Mouse (Mus musculus): ENCODE data around the gene Sertad1. TPM values are rescaled to one million over a fixed set of nuclear protein-coding genes. Genes with fewer than 3 reads are reported as not detected.

The Sertad1 gene
- polyA plus RNA-seq, 1 experiment from 2014 or later, result 55.6 TPM

GRCm38 (mm10) chr7:27471390-27472120, 15.2 kb upstream of the Sertad1 start:
- no peak overlapping the region for H3K4me2 ChIP-seq (ENCODE audit: low read depth, low read length)
- H3K36me3 ChIP-seq (ENCODE audit: control insufficient read depth, insufficient read depth, low read length), result peaks cover 4% of the 10 kb centered on the region; the same call in 1 of the 2 replicates
- no peak for ATAC-seq (ENCODE audit: low read depth)
- no peak overlapping the region for H3K27ac ChIP-seq (ENCODE audit: low read length)
- no peak overlapping the region for H3K4me3 ChIP-seq (ENCODE audit: low read length)
- H3K9ac ChIP-seq (ENCODE audit: low read length), result no peak overlapping the region
- no peaks in the 10 kb centered on the region for H3K9me3 ChIP-seq (ENCODE audit: control insufficient read depth, low read length)
- WGBS, result 89% methylated on average over 11 of the region's 11 CpGs
- no peaks in the 10 kb centered on the region for H3K27me3 ChIP-seq (ENCODE audit: control insufficient read depth, insufficient read depth, low read depth, low read length)
- peaks cover 14% of the 10 kb centered on the region for H3K4me1 ChIP-seq (replicated peaks; ENCODE audit: control insufficient read depth, insufficient read depth, low read length)

GRCm38 (mm10) chr7:27472596-27472995, 14.1 kb upstream of the Sertad1 start:
- H3K27me3 ChIP-seq (ENCODE audit: control insufficient read depth, insufficient read depth, low read depth, low read length), result no peaks in the 10 kb centered on the region
- peak overlapping the region; percentile 57 for H3K4me2 ChIP-seq (ENCODE audit: low read depth, low read length)
- peak overlapping the region; percentile 62 for H3K4me3 ChIP-seq (ENCODE audit: low read length)
- 10% methylated on average over 7 of the region's 7 CpGs for WGBS
- peak overlapping the region; percentile 92 for H3K27ac ChIP-seq (ENCODE audit: low read length)
- H3K9me3 ChIP-seq (ENCODE audit: control insufficient read depth, low read length), result no peaks in the 10 kb centered on the region
- no peak for ATAC-seq (ENCODE audit: low read depth)
- H3K9ac ChIP-seq (ENCODE audit: low read length), result peak overlapping the region; percentile 51
- peaks cover 12% of the 10 kb centered on the region for H3K4me1 ChIP-seq (replicated peaks; ENCODE audit: control insufficient read depth, insufficient read depth, low read length)
- peaks cover 8% of the 10 kb centered on the region; the same call in 1 of the 2 replicates for H3K36me3 ChIP-seq (ENCODE audit: control insufficient read depth, insufficient read depth, low read length)

- 0% methylated on average over 36 of the region's 36 CpGs for WGBS
- no peaks in the 10 kb centered on the region for H3K9me3 ChIP-seq (ENCODE audit: control insufficient read depth, low read length)
- peaks cover 8% of the 10 kb centered on the region; the same call in 1 of the 2 replicates for H3K36me3 ChIP-seq (ENCODE audit: control insufficient read depth, insufficient read depth, low read length)
- H3K27me3 ChIP-seq (ENCODE audit: control insufficient read depth, insufficient read depth, low read depth, low read length), result no peaks in the 10 kb centered on the region
- peak; percentile 93 for ATAC-seq (ENCODE audit: low read depth)
- peak within 1 kb of the TSS; percentile 65 for H3K9ac ChIP-seq (ENCODE audit: low read length)
- H3K27ac ChIP-seq (ENCODE audit: low read length), result peak within 1 kb of the TSS; percentile 92
- H3K4me3 ChIP-seq (ENCODE audit: low read length), result peak within 1 kb of the TSS; percentile 62
- H3K4me2 ChIP-seq (ENCODE audit: low read depth, low read length), result peak within 1 kb of the TSS; percentile 57
- H3K4me1 ChIP-seq (replicated peaks; ENCODE audit: control insufficient read depth, insufficient read depth, low read length), result peaks cover 14% of the 10 kb centered on the region
Observed at GRCm38 (mm10) chr7:27473156-27473834, 13.4 kb upstream of the Sertad1 start, which contains the start of gene Sertad3. Gene Sertad3, plus strand, starts transcription at chr7:27473768.

DNA sequence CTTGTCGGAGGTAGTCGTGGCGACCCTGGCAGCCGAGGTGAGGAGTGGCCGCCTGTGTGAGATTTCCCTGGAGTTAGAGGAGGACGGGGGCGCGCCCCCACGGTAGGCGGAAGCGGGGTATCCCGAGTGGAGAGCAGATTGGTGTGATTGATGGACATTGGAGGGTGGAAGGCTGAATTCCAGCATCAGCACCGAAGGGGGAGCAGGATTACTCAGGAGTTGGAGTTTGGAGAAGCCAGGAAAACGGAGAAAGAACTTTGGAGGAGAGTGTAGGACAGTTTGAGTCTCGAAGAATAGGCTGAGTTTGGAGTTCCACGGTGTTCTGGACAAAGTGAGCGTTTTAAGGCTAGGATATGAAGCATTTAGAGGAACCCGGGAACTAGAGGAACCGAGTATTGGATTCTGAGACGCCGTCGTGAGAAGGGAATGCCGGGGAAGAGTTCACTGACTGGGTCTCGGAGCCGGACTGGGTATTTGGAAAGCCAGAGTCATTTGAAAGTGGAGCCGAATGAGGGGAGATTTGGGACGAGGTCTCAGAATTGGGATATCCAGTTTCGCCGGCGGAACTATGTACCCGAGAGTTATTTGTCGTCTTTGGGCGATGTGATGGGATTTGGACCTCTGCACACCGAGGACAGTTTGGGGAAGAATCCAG, 12.7 kb upstream of the Sertad1 start:
- Histone ChIP-seq H3K4me1 (replicated peaks; ENCODE audit: control insufficient read depth, insufficient read depth, low read length) (peaks cover 15% of the 10 kb centered on the region), H3K36me3 (ENCODE audit: control insufficient read depth, insufficient read depth, low read length) (peaks cover 8% of the 10 kb centered on the region; the same call in 1 of the 2 replicates), H3K9ac (ENCODE audit: low read length) (peak overlapping the region; percentile 65), H3K4me3 (ENCODE audit: low read length) (peak overlapping the region; percentile 62), H3K27ac (ENCODE audit: low read length) (peak overlapping the region; percentile 92), H3K4me2 (ENCODE audit: low read depth, low read length) (peak overlapping the region; percentile 57), H3K27me3 (ENCODE audit: control insufficient read depth, insufficient read depth, low read depth, low read length) (no peaks in the 10 kb centered on the region), H3K9me3 (ENCODE audit: control insufficient read depth, low read length) (no peaks in the 10 kb centered on the region)
- 0% methylated on average over 34 of the region's 34 CpGs for WGBS
- ATAC-seq (ENCODE audit: low read depth), result no peak

DNA sequence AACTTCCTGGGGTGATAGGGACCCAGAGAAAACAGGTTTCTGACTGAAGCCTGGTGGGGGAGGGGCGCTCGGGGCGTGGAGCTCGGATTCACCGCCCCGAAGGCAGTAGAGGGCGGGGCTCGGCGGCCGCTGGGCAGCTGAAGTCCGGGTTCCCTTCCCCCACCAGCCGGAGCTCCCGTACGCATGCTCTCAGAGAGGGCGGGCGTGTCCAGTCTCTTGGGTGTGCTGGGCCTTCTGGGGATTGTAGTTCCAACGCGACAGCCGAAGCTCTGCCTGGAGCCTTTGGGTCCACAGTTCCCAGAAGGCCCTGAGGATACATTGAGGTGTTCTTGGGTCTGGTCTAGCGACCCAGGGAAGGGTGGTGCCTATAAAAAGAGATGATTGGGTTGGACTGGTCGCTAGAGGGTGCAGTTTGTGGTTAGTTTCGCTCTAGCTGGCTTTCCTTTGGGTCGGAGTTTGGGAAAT, 12.2 kb upstream of the Sertad1 start:
- Histone ChIP-seq H3K27ac (ENCODE audit: low read length) (peak overlapping the region; percentile 92), H3K36me3 (ENCODE audit: control insufficient read depth, insufficient read depth, low read length) (peaks cover 8% of the 10 kb centered on the region; the same call in 1 of the 2 replicates), H3K4me3 (ENCODE audit: low read length) (peak overlapping the region; percentile 62), H3K9me3 (ENCODE audit: control insufficient read depth, low read length) (no peaks in the 10 kb centered on the region), H3K27me3 (ENCODE audit: control insufficient read depth, insufficient read depth, low read depth, low read length) (no peaks in the 10 kb centered on the region), H3K9ac (ENCODE audit: low read length) (peak overlapping the region; percentile 65), H3K4me1 (replicated peaks; ENCODE audit: control insufficient read depth, insufficient read depth, low read length) (peaks cover 15% of the 10 kb centered on the region), H3K4me2 (ENCODE audit: low read depth, low read length) (peak overlapping the region; percentile 57)
- WGBS, result 0% methylated on average over 21 of the region's 23 CpGs
- ATAC-seq (ENCODE audit: low read depth), result peak; percentile 91

DNA sequence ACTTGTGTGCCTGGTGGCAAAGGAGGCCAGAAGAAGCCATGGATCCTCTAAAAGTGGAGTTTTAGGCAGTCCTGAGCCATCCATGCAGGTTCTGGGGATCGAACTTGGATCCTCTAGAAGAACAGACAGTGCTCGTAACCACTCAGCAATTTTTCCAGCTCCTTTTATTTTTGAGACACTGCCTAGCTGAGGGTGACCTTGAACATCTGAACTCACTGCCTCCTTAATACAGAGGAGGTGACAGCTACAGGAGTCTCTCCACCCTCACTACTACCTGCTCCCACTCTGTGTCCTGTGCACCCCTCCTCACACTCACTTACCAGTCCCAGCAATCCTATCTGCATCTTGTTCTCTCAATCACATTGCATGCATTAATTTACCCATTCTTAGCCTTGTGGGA, 11.1 kb upstream of the Sertad1 start:
- Histone ChIP-seq H3K9ac (ENCODE audit: low read length) (peak overlapping the region; percentile 56), H3K27ac (ENCODE audit: low read length) (no peak overlapping the region), H3K4me3 (ENCODE audit: low read length) (no peak overlapping the region), H3K4me2 (ENCODE audit: low read depth, low read length) (no peak overlapping the region), H3K9me3 (ENCODE audit: control insufficient read depth, low read length) (no peaks in the 10 kb centered on the region), H3K27me3 (ENCODE audit: control insufficient read depth, insufficient read depth, low read depth, low read length) (no peaks in the 10 kb centered on the region), H3K36me3 (ENCODE audit: control insufficient read depth, insufficient read depth, low read length) (peaks cover 8% of the 10 kb centered on the region; the same call in 1 of the 2 replicates), H3K4me1 (replicated peaks; ENCODE audit: control insufficient read depth, insufficient read depth, low read length) (peaks cover 15% of the 10 kb centered on the region)
- ATAC-seq (ENCODE audit: low read depth), result no peak
- WGBS, result 88% methylated on average over 2 of the region's 2 CpGs

DNA sequence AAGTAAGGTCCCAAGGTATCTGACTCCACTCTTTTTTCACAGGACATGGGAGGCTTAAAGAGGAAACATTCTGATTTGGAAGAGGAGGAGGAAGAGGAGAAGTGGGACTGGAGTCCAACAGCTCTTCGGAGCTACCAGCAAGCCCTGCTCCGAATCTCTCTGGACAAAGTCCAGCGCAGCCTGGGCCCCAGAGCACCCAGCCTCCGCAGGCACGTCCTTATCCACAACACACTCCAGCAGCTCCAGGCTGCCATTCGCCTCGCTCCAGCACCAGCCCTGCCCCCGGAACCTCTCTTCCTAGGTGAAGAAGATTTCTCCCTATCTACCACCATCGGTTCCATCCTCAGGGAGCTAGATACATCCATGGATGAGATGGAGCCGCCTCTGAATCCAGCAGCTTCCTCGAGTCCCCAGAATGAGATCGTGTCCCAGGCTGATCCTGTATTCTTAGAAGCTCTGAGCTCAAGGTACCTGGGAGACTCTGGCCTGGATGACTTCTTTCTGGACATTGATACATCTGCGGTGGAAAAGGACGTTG, 10.5 kb upstream of the Sertad1 start:
- Histone ChIP-seq H3K9me3 (ENCODE audit: control insufficient read depth, low read length) (no peaks in the 10 kb centered on the region), H3K4me1 (replicated peaks; ENCODE audit: control insufficient read depth, insufficient read depth, low read length) (peaks cover 18% of the 10 kb centered on the region), H3K27me3 (ENCODE audit: control insufficient read depth, insufficient read depth, low read depth, low read length) (no peaks in the 10 kb centered on the region), H3K9ac (ENCODE audit: low read length) (no peak overlapping the region), H3K4me2 (ENCODE audit: low read depth, low read length) (no peak overlapping the region), H3K36me3 (ENCODE audit: control insufficient read depth, insufficient read depth, low read length) (peaks cover 8% of the 10 kb centered on the region; the same call in 1 of the 2 replicates), H3K4me3 (ENCODE audit: low read length) (no peak overlapping the region), H3K27ac (ENCODE audit: low read length) (no peak overlapping the region)
- ATAC-seq (ENCODE audit: low read depth), result no peak
- 92% methylated on average over 14 of the region's 14 CpGs for WGBS

- H3K4me2 ChIP-seq (ENCODE audit: low read depth, low read length), result no peak overlapping the region
- no peak overlapping the region for H3K4me3 ChIP-seq (ENCODE audit: low read length)
- 66% methylated on average over 7 of the region's 7 CpGs for whole genome bisulfite sequencing
- peaks cover 8% of the 10 kb centered on the region; the same call in 1 of the 2 replicates for H3K36me3 ChIP-seq (ENCODE audit: control insufficient read depth, insufficient read depth, low read length)
- H3K9me3 ChIP-seq (ENCODE audit: control insufficient read depth, low read length), result no peaks in the 10 kb centered on the region
- H3K27me3 ChIP-seq (ENCODE audit: control insufficient read depth, insufficient read depth, low read depth, low read length), result no peaks in the 10 kb centered on the region
- H3K9ac ChIP-seq (ENCODE audit: low read length), result no peak overlapping the region
- H3K4me1 ChIP-seq (replicated peaks; ENCODE audit: control insufficient read depth, insufficient read depth, low read length), result peaks cover 25% of the 10 kb centered on the region
- peak overlapping the region; percentile 41 for H3K27ac ChIP-seq (ENCODE audit: low read length)
- ATAC-seq (ENCODE audit: low read depth), result no peak
Observed at GRCm38 (mm10) chr7:27478561-27478960, 8.1 kb upstream of the Sertad1 start.

All from lung, embryonic 16.5 days (tissue).